Mouse (Mus musculus): Measurements from ENCODE around the gene Pdlim4.

The Pdlim4 gene

GRCm38 (mm10) chr11:54062753-54063471 lies 5.9 kb downstream of the Pdlim4 start:
- H3K4me3 ChIP-seq (replicated peaks; ENCODE audit: low read length): no peak overlapping the region
- peaks cover 43% of the 10 kb centered on the region for H3K27me3 ChIP-seq (ENCODE audit: insufficient read depth, low read length)
- no peaks in the 10 kb centered on the region for H3K36me3 ChIP-seq (ENCODE audit: insufficient read depth, low read length)
- TF ChIP-seq NANOG (IDR thresholded peaks at IDR 0.05; ENCODE audit: borderline replicate concordance, low read length): no peak
- TF ChIP-seq POU5F1 (IDR thresholded peaks at IDR 0.05; ENCODE audit: borderline replicate concordance, low read length): no peak
- no peak for TF ChIP-seq CTCF (conservative IDR thresholded peaks at IDR 0.05; ENCODE audit: low read length)
- H3K4me1 ChIP-seq (replicated peaks; ENCODE audit: low read depth, low read length): peaks cover 54% of the 10 kb centered on the region
- H3K9me3 ChIP-seq (ENCODE audit: low read length): peaks cover 14% of the 10 kb centered on the region

- H3K27me3 ChIP-seq (ENCODE audit: insufficient read depth, low read length): peaks cover 36% of the 10 kb centered on the region
- H3K36me3 ChIP-seq (ENCODE audit: insufficient read depth, low read length): no peaks in the 10 kb centered on the region
- no peak for TF ChIP-seq NANOG (IDR thresholded peaks at IDR 0.05; ENCODE audit: borderline replicate concordance, low read length)
- TF ChIP-seq POU5F1 (IDR thresholded peaks at IDR 0.05; ENCODE audit: borderline replicate concordance, low read length): no peak
- no peak for TF ChIP-seq CTCF (conservative IDR thresholded peaks at IDR 0.05; ENCODE audit: low read length)
These were observed 6.6 kb downstream of the Pdlim4 start for GRCm38 (mm10) chr11:54062086-54062752.

GRCm38 (mm10) chr11:54060316-54060715 lies 8.5 kb downstream of the Pdlim4 start:
- no peak for TF ChIP-seq NANOG (IDR thresholded peaks at IDR 0.05; ENCODE audit: borderline replicate concordance, low read length)
- TF ChIP-seq POU5F1 (IDR thresholded peaks at IDR 0.05; ENCODE audit: borderline replicate concordance, low read length): no peak
- no peak for TF ChIP-seq CTCF (conservative IDR thresholded peaks at IDR 0.05; ENCODE audit: low read length)
- Histone ChIP-seq H3K36me3 (ENCODE audit: insufficient read depth, low read length) (no peaks in the 10 kb centered on the region), H3K4me1 (replicated peaks; ENCODE audit: low read depth, low read length) (peaks cover 77% of the 10 kb centered on the region), H3K4me3 (replicated peaks; ENCODE audit: low read length) (no peak overlapping the region), H3K9me3 (ENCODE audit: low read length) (no peaks in the 10 kb centered on the region), H3K27me3 (ENCODE audit: insufficient read depth, low read length) (peaks cover 20% of the 10 kb centered on the region; the same call in 1 of the 2 replicates)

More at GRCm38 (mm10) chr11:54062086-54062752, 6.6 kb downstream of the Pdlim4 start:
- Histone ChIP-seq H3K9me3 (ENCODE audit: low read length) (peaks cover 7% of the 10 kb centered on the region), H3K4me1 (replicated peaks; ENCODE audit: low read depth, low read length) (peaks cover 59% of the 10 kb centered on the region), H3K4me3 (replicated peaks; ENCODE audit: low read length) (no peak overlapping the region)

GRCm38 (mm10) chr11:54059526-54059925 lies 9.3 kb downstream of the Pdlim4 start:
- Histone ChIP-seq H3K4me1 (replicated peaks; ENCODE audit: low read depth, low read length) (peaks cover 82% of the 10 kb centered on the region), H3K27me3 (ENCODE audit: insufficient read depth, low read length) (peaks cover 20% of the 10 kb centered on the region; the same call in 1 of the 2 replicates), H3K36me3 (ENCODE audit: insufficient read depth, low read length) (no peaks in the 10 kb centered on the region), H3K9me3 (ENCODE audit: low read length) (no peaks in the 10 kb centered on the region), H3K4me3 (replicated peaks; ENCODE audit: low read length) (no peak overlapping the region)
- TF ChIP-seq NANOG (IDR thresholded peaks at IDR 0.05; ENCODE audit: borderline replicate concordance, low read length) (no peak), CTCF (conservative IDR thresholded peaks at IDR 0.05; ENCODE audit: low read length) (no peak), POU5F1 (IDR thresholded peaks at IDR 0.05; ENCODE audit: borderline replicate concordance, low read length) (no peak)

- peaks cover 17% of the 10 kb centered on the region; the same call in 1 of the 2 replicates for H3K27me3 ChIP-seq (ENCODE audit: insufficient read depth, low read length)
- no peaks in the 10 kb centered on the region for H3K36me3 ChIP-seq (ENCODE audit: insufficient read depth, low read length)
- H3K4me1 ChIP-seq (replicated peaks; ENCODE audit: low read depth, low read length): peaks cover 77% of the 10 kb centered on the region
- H3K9me3 ChIP-seq (ENCODE audit: low read length): no peaks in the 10 kb centered on the region
- no peak overlapping the region for H3K4me3 ChIP-seq (replicated peaks; ENCODE audit: low read length)
- no peak for TF ChIP-seq CTCF (conservative IDR thresholded peaks at IDR 0.05; ENCODE audit: low read length)
- TF ChIP-seq POU5F1 (IDR thresholded peaks at IDR 0.05; ENCODE audit: borderline replicate concordance, low read length): no peak
- TF ChIP-seq NANOG (IDR thresholded peaks at IDR 0.05; ENCODE audit: borderline replicate concordance, low read length): no peak
These were observed 10.2 kb downstream of the Pdlim4 start for GRCm38 (mm10) chr11:54058643-54059042.

- TF ChIP-seq POU5F1 (IDR thresholded peaks at IDR 0.05; ENCODE audit: borderline replicate concordance, low read length) (no peak), NANOG (IDR thresholded peaks at IDR 0.05; ENCODE audit: borderline replicate concordance, low read length) (no peak), CTCF (conservative IDR thresholded peaks at IDR 0.05; ENCODE audit: low read length) (no peak)
- Histone ChIP-seq H3K9me3 (ENCODE audit: low read length) (no peaks in the 10 kb centered on the region), H3K4me3 (replicated peaks; ENCODE audit: low read length) (no peak overlapping the region), H3K36me3 (ENCODE audit: insufficient read depth, low read length) (no peaks in the 10 kb centered on the region), H3K27me3 (ENCODE audit: insufficient read depth, low read length) (peaks cover 20% of the 10 kb centered on the region; the same call in 1 of the 2 replicates), H3K4me1 (replicated peaks; ENCODE audit: low read depth, low read length) (peaks cover 71% of the 10 kb centered on the region)
These were observed 10.7 kb downstream of the Pdlim4 start for GRCm38 (mm10) chr11:54058056-54058617.

GRCm38 (mm10) chr11:54057428-54057827 lies 11.4 kb downstream of the Pdlim4 start:
- Histone ChIP-seq H3K27me3 (ENCODE audit: insufficient read depth, low read length) (peaks cover 24% of the 10 kb centered on the region), H3K4me3 (replicated peaks; ENCODE audit: low read length) (no peak overlapping the region), H3K36me3 (ENCODE audit: insufficient read depth, low read length) (no peaks in the 10 kb centered on the region), H3K9me3 (ENCODE audit: low read length) (no peaks in the 10 kb centered on the region), H3K4me1 (replicated peaks; ENCODE audit: low read depth, low read length) (peaks cover 64% of the 10 kb centered on the region)
- no peak for TF ChIP-seq CTCF (conservative IDR thresholded peaks at IDR 0.05; ENCODE audit: low read length)

- H3K4me1 ChIP-seq (replicated peaks; ENCODE audit: low read depth, low read length): peaks cover 61% of the 10 kb centered on the region
- TF ChIP-seq NANOG (IDR thresholded peaks at IDR 0.05; ENCODE audit: borderline replicate concordance, low read length) (no peak), CTCF (conservative IDR thresholded peaks at IDR 0.05; ENCODE audit: low read length) (no peak), POU5F1 (IDR thresholded peaks at IDR 0.05; ENCODE audit: borderline replicate concordance, low read length) (no peak)
- peaks cover 16% of the 10 kb centered on the region for H3K27me3 ChIP-seq (ENCODE audit: insufficient read depth, low read length)
- H3K9me3 ChIP-seq (ENCODE audit: low read length): no peaks in the 10 kb centered on the region
- H3K36me3 ChIP-seq (ENCODE audit: insufficient read depth, low read length): no peaks in the 10 kb centered on the region
- no peak overlapping the region for H3K4me3 ChIP-seq (replicated peaks; ENCODE audit: low read length)
These were observed 12.7 kb downstream of the Pdlim4 start for GRCm38 (mm10) chr11:54056132-54056531.

Measured in E14TG2a.4 (cell line).